Mouse (Mus musculus): ENCODE data around the gene Ubxn10. TPM values are rescaled to one million over a fixed set of nuclear protein-coding genes. Genes with fewer than 3 reads are reported as not detected.

Gene Ubxn10
- total RNA-seq, 2 experiments from 2014 or later: 1.5 to 3.1 TPM

GRCm38 (mm10) chr4:138706620-138707019 is 30.3 kb downstream of the Ubxn10 start:
- DNase-seq: no peak
- intact Hi-C loops (cut with DNase I): no loop called here

GRCm38 (mm10) chr4:138704169-138704568 is 32.8 kb downstream of the Ubxn10 start:
- no peak for DNase-seq
- intact Hi-C loops (cut with DNase I): no loop called here

- intact Hi-C loops (cut with DNase I): no loop called here
- no peak for DNase-seq
Measured at GRCm38 (mm10) chr4:138703591-138703990, 33.4 kb downstream of the Ubxn10 start.

GRCm38 (mm10) chr4:138702528-138702927 is 34.4 kb downstream of the Ubxn10 start:
- DNase-seq: no peak
- intact Hi-C loops (cut with DNase I): no loop called here

- intact Hi-C loops (cut with DNase I): no loop called here
- no peak for DNase-seq
Measured at GRCm38 (mm10) chr4:138702031-138702430, 34.9 kb downstream of the Ubxn10 start.

GRCm38 (mm10) chr4:138701111-138701510 is 35.9 kb downstream of the Ubxn10 start:
- no peak for DNase-seq
- intact Hi-C loops (cut with DNase I): loop anchor here (2.0 kb wide), 1 partner anchor 138 kb away; no protein-coding TSS in a partner anchor

- peak; percentile 48 to 57 for DNase-seq
- intact Hi-C loops (cut with DNase I): loop anchor here (1.0 to 2.0 kb wide), 2 partner anchors 138 to 253 kb away; no protein-coding TSS in a partner anchor
Measured at GRCm38 (mm10) chr4:138700184-138700982, 36.6 kb downstream of the Ubxn10 start.

- no peak for DNase-seq
- intact Hi-C loops (cut with DNase I): no loop called here
Measured at GRCm38 (mm10) chr4:138698296-138698695, 38.7 kb downstream of the Ubxn10 start.

- intact Hi-C loops (cut with DNase I): no loop called here
- no peak for DNase-seq
Measured at GRCm38 (mm10) chr4:138697166-138697860, 39.7 kb downstream of the Ubxn10 start.

GRCm38 (mm10) chr4:138696720-138697119 is 40.2 kb downstream of the Ubxn10 start:
- DNase-seq: no peak
- intact Hi-C loops (cut with DNase I): no loop called here

GRCm38 (mm10) chr4:138693043-138693692 is 43.8 kb downstream of the Ubxn10 start:
- DNase-seq: no peak
- intact Hi-C loops (cut with DNase I): no loop called here

- no peak for DNase-seq
- intact Hi-C loops (cut with DNase I): no loop called here
Measured at GRCm38 (mm10) chr4:138691443-138692181, 45.4 kb downstream of the Ubxn10 start.

GRCm38 (mm10) chr4:138690561-138690960 is 46.4 kb downstream of the Ubxn10 start:
- no peak for DNase-seq
- intact Hi-C loops (cut with DNase I): no loop called here

- DNase-seq: no peak
- intact Hi-C loops (cut with DNase I): no loop called here
Measured at GRCm38 (mm10) chr4:138689094-138689512, 47.9 kb downstream of the Ubxn10 start.

GRCm38 (mm10) chr4:138685813-138686212 is 51.2 kb downstream of the Ubxn10 start:
- intact Hi-C loops (cut with DNase I): no loop called here
- DNase-seq: no peak

GRCm38 (mm10) chr4:138682760-138683159 is 54.2 kb downstream of the Ubxn10 start:
- no peak for DNase-seq
- intact Hi-C loops (cut with DNase I): no loop called here

- intact Hi-C loops (cut with DNase I): no loop called here
- DNase-seq: no peak
Measured at GRCm38 (mm10) chr4:138680124-138680523, 56.8 kb downstream of the Ubxn10 start.

GRCm38 (mm10) chr4:138677579-138677978 is 59.4 kb downstream of the Ubxn10 start:
- intact Hi-C loops (cut with DNase I): no loop called here
- no peak for DNase-seq

GRCm38 (mm10) chr4:138676480-138676879 is 60.5 kb downstream of the Ubxn10 start:
- intact Hi-C loops (cut with DNase I): no loop called here
- DNase-seq: peak in 1 of 2 experiments; percentile 2

GRCm38 (mm10) chr4:138672160-138672559 is 64.8 kb downstream of the Ubxn10 start:
- no peak for DNase-seq
- intact Hi-C loops (cut with DNase I): no loop called here

All from heart, postnatal 36 days (tissue).